Mouse (Mus musculus): ENCODE measurements around the gene Frmd4a.

Frmd4a gene

DNA sequence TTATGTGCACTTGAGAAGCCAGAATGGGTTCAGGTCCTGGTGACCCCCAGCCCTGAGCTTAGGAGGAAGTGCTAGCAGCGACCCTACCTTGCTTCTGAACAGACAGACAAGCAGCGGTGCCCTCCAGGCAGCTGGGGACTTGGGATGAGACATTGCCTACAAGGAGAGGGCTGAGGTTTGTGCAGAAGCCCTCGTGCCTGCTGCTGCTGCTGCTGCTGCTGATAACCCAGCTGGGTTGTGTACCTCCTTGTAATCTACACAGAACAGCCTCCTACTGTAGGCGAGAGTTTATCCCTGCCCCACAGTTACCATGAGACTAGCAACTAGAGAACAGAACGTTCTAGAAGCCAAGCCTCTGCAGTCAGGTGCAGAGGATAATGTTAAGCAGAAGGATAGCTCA, 543.7 kb downstream of the Frmd4a start:
- DNase-seq: no peak

DNA sequence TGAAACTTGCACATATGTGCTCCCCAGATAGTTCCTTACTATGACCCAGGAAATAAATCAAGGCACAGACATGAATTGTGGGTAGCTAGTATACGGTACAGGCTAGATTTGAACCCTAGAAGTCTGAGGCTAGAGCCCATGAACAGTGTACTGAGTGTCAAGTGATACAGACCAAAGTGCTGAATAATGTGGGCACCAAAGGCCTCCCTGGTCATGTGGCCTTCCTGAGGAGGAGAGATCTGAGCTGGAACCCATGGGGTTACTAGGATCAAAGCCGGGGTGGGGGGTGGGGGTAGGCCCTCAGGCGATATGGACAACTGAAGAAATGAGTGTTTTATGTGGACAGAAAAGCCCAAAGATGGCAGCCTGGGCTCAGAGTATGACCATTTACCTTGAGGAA, 544.9 kb downstream of the Frmd4a start:
- DNase-seq: no peak

DNA sequence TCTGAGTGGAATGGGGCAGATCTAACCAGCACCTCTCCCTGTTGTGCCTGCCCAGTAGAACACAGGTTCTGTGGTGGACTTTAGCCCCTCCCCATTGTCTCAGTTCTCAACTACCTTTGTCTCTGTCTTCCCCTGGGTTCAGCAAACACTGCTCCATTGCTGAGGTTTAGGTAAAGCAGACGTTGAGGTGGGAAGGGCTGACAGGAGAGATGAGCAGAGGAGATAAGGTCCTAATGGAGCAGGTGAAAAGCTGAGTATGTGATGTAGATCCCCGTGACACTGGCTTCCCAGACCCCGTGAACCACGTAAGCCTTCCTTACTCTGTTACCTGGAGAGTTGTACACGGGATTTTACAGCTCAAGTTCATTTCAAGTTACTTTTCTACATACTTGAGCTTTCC, 545.3 kb downstream of the Frmd4a start:
- DNase-seq: no peak

DNA sequence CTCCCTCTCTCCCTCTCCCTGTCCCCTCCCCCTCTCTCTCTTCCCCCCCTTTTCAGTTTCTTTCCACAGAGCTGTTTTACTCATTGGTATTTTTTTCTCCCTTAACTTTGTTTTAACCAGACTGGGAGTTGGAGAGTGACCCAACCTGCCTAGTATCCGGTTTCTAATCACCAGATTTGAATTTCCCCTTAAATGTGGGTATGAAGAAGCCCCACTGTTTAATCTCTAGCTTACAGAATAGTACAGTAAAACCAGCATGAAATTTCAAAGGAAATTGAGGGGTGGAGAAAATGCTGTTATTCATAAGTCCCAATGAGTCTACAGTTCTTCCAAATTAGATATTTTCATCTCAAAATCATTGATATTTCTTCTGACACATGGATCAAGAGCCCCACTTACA, 545.8 kb downstream of the Frmd4a start:
- DNase-seq: no peak

DNA sequence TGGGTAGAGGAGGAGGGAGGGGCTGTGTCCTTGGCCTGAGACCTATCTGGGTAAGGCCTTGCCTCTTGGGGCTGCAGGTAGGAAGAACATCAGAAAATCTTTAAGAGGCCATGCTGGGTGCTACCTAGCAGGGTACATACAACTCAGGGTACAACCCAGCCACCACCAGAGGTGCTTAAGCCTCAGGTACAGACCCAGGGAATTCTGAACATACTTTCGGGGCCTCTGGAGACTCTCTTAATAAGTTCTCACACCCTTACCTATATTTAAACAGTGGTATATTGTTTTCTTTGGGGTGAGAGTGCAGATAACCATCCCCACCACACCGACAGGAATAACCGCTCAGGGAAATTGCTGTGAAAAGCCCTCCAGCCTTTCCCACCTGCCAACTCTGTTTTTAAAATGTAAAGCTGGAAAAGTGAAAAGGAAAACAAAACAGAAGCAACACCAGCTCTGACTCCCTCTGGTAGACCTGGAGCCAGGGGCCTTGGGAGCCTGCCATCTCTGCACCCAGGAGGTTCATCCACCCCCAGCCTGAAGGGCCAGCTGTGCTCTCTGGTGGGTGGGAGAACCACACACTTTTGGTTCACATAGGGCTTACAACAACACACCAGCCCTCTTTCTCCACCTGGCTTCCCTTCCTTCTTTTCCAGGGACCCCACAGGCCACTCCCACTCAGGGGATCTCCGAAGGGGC, 548.9 kb downstream of the Frmd4a start:
- DNase-seq: peak in 1 of 2 experiments; percentile 56

DNA sequence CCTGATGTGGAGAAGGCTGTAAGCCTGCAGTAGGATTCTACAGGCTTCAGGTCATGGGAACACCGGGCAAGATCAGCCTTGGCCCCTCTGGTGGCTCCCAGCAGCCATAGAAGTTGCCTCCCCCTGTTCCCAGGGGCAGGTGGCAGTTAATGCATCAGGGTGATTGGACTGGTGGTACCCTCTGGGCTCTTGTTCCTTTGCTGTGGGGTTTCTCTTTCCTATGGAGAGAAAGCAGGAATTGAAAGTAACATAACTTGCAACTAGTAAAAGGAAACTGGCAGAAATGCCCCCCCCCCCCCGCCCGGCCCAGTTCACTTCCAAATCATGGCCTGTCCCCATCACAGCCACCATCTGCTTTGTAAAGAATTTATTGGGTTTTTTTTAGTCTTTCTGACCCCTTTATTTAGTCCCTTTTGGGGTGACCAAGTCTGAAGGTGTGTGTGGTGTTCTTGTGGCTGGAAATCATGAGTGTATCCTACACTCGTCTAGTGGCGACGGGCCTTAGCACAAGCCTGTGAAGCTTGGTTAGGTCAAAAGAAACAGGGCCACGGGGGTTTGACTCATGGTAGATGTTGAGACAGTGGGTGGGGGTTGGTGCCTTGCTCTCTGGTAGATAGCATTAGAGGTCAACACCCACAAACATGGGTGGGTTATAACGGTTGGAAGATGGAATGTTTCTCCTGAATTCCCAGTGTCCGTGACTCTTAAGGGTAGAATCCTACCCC, 549.6 kb downstream of the Frmd4a start:
- DNase-seq: no peak

DNA sequence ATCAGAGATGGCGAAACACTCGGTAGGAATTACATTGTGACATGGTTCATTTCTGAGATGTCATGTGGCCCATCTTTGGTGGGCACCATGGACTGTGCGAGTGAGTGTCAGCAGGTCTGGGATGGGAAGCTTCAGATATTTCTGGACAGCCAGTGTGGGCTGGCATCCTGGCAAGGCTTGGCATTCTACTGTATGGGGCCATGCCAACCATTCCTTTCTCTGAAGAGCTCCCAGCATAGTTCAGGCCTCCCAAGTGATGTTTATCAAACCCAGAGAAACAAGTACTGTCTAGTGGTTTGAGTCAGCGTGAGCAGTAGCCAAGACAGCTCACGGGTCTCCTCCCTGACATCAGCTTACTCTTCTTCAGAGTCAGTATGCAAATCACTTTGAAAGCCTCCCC, 551.5 kb downstream of the Frmd4a start:
- peak in 1 of 2 experiments; percentile 63 for DNase-seq

DNA sequence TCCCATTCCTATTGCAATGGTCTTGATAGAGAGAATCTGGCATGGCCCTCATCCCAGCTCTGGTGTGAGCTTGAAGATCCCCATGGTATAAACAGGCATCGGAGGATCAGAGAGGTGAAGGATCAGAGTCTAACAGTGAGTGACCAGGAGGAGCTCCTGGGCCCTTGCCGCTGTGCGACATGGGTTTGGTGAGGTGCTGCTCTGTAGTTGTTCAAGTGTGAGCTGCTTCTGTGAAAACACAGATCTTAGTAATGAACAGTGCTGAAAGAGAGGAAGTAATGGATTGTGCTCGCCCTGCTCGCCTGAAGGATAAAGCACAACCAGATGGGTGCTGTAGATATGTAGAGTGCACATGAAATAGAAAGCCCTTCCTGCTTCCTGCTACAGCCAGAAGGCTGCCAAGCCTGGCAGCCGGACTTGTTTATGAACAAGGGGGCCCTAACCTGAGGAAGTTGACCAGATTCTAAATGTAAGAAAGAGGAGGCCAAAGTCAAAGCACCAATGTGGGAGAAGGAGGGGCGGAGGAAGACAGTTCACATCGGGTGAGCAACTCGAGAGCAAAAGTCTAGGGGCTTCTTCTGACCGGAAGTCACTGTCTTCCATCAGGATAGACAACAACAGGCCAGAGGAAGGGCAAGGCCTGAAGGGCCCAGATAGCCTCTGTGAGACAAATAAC, 552.8 kb downstream of the Frmd4a start:
- DNase-seq: peak; percentile 62 to 84

DNA sequence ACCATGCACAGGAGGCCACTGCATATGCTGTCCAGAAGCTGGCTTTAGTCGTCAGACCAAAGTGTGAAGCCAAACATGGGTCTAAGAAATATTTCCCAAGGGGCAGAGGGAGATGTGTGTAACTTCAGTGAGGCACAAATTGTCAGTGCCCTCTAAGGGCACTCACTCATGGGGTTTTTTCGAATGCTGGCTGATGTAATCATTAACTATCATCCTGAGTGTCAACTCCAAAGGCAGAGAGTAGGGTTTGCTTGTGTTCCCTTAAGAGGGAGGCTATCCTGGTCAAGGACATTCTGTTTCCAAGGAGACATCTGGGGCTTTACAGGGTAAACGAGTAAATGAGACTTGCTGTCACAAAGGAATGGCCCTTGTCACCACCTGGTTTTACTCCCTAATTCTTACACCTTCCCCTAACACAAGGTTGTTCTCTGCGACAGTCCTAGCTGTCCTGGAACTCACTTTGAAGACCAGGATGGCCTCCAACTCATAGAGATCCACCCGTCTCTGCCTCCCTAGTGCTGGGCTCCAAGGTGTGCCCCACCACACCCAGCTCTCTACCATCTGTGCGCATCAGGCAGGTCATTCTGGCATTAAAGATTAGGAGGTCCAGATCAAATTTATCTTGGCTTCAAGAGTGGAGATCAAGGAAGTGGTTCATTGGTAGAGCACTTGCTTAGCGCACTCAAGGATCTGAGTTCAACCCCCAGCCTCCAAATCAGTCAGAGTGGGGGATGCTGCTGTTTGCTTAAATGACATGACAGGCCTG, 555.2 kb downstream of the Frmd4a start:
- no peak for DNase-seq

DNA sequence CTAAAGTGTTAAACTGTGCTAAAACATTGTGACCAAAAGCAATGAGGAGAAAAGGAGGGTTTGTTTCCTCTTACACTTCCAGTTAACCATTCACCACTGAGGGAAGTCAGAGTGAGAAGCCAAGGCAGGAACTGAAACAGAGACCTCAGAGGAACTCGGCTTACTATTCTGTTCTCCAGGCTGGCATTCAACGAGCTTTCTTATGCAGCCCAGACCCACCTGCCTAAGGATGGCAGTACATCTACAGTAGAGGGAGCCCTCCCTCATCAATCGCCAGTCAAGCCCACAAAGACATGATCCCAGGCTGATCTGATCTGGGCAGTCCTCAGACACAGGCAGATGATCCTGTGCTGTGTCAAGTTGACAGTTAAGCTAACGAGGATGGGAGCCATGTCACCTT, 555.9 kb downstream of the Frmd4a start:
- DNase-seq: no peak

DNA sequence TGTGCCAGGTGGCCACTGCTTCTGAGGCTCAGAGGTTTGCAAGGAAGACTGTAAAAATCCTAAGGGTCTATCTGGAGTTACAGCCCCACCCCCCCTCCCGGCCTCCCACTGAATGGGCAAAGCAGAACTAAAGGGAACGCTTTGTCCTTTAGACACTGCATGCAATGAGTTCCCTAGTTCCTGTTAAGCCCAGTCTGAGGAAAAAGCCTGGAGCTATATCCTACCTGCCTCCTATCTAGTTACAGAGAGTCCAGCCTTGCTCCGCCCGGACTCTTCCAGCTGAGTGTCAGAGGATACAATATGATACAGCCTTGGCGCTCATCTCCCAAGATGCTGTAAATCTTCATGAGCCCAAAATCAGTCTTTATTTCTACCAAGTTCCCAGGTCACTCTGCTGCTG, 556.7 kb downstream of the Frmd4a start:
- DNase-seq: no peak

DNA sequence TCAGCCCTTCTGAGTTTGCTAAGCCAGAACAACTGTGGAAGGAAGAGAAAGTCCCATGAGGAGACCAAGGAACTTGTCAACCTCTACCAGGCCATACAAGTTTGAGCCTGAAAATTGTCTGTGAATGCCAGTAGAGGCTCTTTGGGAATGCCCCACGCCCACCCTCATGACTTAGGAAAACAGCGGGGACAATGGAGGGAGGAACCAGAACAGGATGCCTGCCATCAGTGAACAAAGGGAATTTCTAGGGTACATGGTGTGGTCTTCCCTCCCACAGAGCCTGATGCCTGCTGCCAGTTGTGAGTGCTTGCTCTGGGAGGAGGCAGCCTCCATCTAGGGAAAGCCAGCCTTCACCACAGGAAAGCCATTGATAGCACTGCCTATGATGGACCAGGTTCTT, 557.6 kb downstream of the Frmd4a start:
- peak in 1 of 2 experiments; percentile 64 for DNase-seq

DNA sequence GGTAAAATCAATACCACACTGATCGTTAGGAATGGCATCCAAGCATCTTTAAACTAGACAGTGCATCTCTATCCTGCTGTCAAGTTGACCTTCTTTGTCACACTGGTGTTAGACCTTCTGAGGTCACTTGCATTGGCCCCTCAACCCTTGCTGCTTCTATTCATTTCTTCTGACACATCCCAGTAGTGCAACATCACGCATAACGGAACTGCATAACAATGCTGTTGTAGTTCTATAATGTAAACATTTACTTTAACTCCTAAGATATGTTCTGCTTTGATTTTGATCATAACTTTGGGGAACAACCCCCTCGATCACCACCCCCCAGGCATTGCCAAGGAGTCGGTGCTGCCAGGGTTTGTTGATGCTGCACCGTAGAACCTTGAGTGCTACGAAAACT, 558.5 kb downstream of the Frmd4a start:
- DNase-seq: no peak

DNA sequence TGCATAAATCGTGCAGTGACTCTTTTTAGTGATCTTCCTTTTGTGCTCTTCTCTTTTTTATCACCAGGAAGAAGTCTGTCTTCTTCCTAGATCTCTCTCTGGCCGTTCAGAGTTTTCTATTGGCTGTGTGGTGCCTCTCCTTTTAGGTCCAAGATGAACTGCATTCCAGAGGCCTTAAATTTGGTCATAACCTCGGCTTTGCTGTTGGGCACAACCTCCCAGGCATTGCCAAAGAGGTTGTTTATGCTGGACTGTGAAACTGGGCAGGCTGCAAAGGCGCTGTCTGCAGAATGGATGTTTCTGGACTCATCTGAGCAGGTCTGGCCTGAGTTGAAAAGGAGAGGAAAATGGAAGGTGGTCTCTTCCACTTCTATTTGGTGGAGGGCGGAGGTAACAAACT, 560.8 kb downstream of the Frmd4a start:
- peak in 1 of 2 experiments; percentile 61 for DNase-seq

DNA sequence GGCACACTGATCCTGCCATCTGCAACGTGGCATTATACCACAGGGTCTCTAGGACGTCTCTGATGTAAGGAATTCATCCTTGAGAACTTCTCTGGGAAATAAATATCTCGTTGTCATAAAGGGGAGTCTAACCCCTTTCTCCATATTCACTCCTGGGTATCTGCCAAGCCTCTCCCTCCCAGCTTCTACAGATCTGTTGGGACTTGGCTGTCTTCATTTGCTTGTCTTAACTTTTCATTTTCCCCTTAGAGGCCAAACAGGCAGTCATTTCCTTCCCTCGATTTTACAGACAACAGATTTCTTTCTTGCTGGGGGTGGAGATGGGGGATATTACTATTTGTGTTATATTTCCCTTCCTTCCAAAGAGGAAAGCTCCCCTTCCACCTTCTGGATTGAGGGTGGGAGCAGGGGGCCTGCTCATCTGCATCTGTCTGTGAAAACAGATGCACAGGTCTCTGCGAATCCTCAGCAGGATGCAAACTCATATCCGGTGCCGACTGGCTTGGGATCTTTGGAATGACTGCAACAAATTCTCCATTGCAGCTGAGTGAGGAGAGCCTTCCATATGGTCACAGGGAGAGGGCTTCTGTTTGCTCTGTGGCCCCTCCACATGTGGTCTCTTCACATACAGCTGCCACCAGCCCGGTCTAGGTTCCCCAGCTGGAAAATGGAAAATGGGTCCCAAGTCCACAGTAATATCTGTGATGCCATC, 562.0 kb downstream of the Frmd4a start:
- peak in 1 of 2 experiments; percentile 43 for DNase-seq

DNA sequence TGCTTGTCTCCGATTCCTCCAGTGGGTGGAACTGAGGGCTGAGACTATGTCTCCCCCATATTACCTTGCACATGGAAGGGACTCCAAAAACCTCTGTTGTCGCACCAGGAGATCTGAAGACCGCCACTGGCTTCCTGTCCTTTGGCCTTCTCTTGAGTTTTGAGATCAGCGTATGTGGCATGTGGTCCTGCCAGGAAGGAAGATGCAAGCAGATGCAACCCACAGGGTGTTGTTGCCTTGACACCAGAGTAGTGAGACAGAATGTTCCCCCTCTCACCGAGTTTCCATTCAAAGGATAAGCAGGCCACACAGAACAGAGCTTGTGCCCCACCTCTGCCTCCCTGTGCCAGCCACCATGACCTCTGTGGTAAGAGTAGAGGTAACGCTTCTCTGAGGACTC, 563.1 kb downstream of the Frmd4a start:
- DNase-seq: no peak

DNA sequence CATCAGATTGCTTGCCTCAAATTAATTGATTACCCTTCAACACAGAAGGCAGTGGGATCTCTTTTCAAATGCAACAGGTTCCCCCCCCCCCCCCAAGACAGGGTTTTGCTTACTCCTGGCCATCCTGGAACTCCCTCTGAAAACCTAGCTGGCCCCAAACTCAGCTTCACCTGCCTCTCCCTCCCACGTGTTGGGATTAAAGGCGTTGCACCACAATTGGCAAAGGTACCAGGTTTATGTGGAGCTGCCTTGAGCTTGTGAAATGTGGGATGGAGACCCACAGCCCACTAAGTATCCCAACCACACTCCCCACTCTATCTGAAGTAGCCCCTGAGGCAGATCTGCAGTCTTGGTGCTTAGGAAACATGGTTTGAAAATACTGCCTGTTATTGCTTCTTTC, 565.4 kb downstream of the Frmd4a start:
- DNase-seq: no peak

DNA sequence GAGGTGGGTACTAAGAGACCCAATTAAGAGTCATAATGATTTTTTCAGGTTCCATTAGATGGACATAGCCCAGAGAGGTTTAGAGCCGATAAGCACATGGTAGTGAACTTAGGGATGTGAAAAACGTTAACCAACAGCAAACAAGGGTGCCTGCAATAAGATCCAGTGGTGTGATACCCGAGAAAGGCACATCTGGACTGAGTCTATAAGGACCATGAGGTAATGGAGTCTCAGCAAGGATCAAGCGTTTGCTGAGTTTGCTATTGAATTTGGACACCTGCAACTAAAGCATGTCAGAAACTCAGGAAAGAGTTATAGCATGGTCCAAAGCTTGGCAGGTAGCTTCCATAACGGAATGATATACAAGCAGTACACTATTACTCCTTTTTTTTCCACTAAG, 566.7 kb downstream of the Frmd4a start:
- no peak for DNase-seq

DNA sequence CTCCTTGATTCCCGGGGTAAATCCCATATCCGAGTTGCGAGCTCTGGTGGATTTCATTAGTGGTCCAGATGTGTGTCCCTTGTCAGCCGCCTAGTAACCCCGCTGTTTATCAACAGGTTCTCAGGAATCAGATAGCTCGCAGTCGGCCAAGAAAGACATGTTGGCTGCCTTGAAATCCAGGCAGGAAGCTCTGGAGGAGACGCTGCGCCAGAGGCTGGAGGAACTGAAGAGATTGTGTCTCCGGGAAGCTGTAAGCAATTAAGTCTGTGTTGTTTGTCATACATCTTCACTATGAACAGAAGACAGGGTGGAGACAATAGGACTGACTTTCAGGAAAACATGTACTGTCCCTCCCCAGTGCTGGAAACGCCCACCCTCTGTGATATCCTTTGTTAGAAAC, 568.7 kb downstream of the Frmd4a start:
- peak; percentile 46 to 82 for DNase-seq

DNA sequence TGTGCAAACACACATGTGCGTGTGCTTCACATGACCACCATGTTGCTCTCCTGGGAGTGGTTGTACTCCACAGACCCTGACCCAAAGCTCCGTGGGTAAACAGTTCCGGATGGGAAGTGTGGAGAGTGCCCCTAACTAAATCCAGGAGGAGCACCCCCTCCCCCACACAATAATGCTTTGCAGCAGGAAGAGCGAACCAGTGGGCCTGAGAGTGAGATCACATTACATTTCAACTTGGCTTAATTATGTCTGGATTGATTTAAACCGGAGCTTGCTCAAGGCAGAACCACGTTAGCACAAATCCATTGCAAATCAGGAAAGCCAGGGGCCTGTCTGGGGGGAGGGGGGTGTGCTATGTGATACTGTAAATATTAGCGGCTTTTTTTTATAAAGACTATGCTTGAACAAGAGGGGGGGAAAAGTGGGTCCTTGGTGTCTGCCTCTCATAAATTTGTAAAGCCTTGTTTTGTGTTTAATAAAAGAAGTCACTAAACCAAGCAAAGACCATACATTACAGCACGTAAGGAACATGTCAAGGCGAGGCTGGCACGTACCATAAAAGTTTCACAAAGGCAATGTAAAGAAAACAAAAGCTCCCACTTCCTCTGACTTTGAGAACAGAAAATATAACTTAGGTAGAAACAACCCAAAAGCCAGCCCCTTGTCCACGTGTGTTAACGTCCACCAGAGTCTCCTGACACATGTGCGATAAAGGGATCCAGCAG, 570.3 kb downstream of the Frmd4a start:
- DNase-seq: peak in 1 of 2 experiments; percentile 30

DNA sequence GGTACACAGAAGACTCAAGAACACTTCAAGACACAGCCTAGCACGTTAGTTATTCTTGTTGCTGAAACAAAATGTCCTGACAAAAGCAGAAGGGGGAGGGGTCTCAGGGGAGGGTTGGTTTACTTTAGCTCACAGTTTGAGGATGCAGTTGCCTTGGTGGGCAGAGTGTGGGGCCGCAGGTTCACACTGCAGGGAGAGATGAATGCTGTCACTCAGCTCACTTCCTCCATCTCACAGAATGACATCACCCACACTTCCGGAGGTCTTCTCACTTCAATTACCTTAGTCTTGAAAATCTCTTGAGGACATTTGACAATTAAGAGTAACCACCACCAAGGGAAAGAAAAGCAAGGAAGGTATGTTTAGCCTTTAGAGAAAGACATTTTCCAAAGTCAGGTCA, 574.1 kb downstream of the Frmd4a start:
- no peak for DNase-seq

DNA sequence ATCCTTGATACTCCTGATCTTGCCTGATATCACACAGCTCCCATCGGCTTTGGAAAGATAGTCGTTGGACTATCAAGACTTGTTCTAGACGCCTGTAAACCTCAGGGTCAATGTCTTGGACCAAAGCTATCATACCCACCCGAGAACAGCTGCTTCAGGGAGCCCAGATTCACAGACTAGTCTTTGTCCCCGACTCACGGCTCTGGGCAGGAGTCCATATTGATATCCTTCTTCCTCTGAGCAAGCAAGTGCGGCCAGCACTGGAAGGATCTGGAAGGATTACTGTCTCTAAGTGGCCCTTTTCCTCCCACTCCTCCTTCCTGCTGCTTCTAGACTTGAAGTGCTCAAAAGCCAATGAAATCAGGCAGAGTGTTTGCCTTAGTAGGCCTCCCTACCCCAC, 575.1 kb downstream of the Frmd4a start:
- DNase-seq: peak in 1 of 2 experiments; percentile 32

Measured in lung, postnatal 4 days (tissue).